Mouse (Mus musculus): ENCODE measurements around the gene Mad1l1. TPM values are rescaled to one million over a fixed set of nuclear protein-coding genes. Genes with fewer than 3 reads are reported as not detected.

Gene Mad1l1
- polyA plus RNA-seq, 1 experiment from 2014 or later = 20.5 TPM

DNA sequence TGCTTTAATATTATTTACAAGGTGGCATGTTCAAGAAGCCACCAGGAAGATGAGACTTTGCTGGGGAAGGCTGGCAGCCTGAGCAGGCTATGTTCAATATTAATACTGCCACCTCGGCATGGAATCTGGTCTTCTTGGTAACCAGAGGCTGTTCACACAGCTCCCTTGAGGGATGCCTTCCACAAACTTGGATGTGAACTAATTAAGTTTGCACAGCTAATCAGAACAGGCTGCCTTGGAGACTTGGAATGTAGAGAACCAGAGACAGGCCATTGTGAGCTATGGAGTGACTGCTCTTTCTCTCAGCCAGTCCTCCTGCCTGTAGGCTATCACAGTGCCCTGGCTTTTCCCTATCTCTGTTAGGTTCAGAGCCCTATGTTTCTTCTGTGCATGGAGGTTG is 278.4 kb downstream of the Mad1l1 start:
- H3K4me3 ChIP-seq (ENCODE audit: control insufficient read depth in 1 of 2, insufficient read depth in 1 of 2, low read depth in 1 of 2, low read length in 2 of 2) = no peak overlapping the region
- peaks cover 19% of the 10 kb centered on the region for H3K27me3 ChIP-seq (ENCODE audit: control insufficient read depth, insufficient read depth, low read length)
- H3K4me1 ChIP-seq (ENCODE audit: control insufficient read depth in 2 of 2, insufficient read depth in 2 of 2, low read length in 2 of 2) = peaks cover 12 to 13% of the 10 kb centered on the region in 2 experiments
- no peak for ATAC-seq (ENCODE audit: insufficient number of reproducible peaks, insufficient read depth, low FRiP score, low read depth)
- no peak overlapping the region for H3K27ac ChIP-seq (replicated peaks in 1 of 2; ENCODE audit: control insufficient read depth in 1 of 2, insufficient read depth in 1 of 2, low read depth in 2 of 2, low read length in 2 of 2)
- no peaks in the 10 kb centered on the region for H3K9me3 ChIP-seq (ENCODE audit: control insufficient read depth, low read length)
- no peak overlapping the region for H3K9ac ChIP-seq (ENCODE audit: low read length)
- 83% methylated on average over 1 of the region's 1 CpGs for WGBS
- H3K4me2 ChIP-seq (ENCODE audit: low read length) = no peak overlapping the region
- no peaks in the 10 kb centered on the region for H3K36me3 ChIP-seq (ENCODE audit: control insufficient read depth, insufficient read depth, low read length)

GRCm38 (mm10) chr5:140042002-140042611 is 279.2 kb downstream of the Mad1l1 start:
- Histone ChIP-seq H3K4me3 (ENCODE audit: control insufficient read depth in 1 of 2, insufficient read depth in 1 of 2, low read depth in 1 of 2, low read length in 2 of 2) (no peak overlapping the region), H3K36me3 (ENCODE audit: control insufficient read depth, insufficient read depth, low read length) (no peaks in the 10 kb centered on the region), H3K9ac (ENCODE audit: low read length) (no peak overlapping the region), H3K27ac (replicated peaks in 1 of 2; ENCODE audit: control insufficient read depth in 1 of 2, insufficient read depth in 1 of 2, low read depth in 2 of 2, low read length in 2 of 2) (no peak overlapping the region), H3K4me1 (ENCODE audit: control insufficient read depth in 2 of 2, insufficient read depth in 2 of 2, low read length in 2 of 2) (peaks cover 12 to 13% of the 10 kb centered on the region in 2 experiments), H3K9me3 (ENCODE audit: control insufficient read depth, low read length) (no peaks in the 10 kb centered on the region), H3K4me2 (ENCODE audit: low read length) (no peak overlapping the region), H3K27me3 (ENCODE audit: control insufficient read depth, insufficient read depth, low read length) (peaks cover 19% of the 10 kb centered on the region)
- ATAC-seq (ENCODE audit: insufficient number of reproducible peaks, insufficient read depth, low FRiP score, low read depth) = no peak
- 85% methylated on average over 3 of the region's 3 CpGs for WGBS

DNA sequence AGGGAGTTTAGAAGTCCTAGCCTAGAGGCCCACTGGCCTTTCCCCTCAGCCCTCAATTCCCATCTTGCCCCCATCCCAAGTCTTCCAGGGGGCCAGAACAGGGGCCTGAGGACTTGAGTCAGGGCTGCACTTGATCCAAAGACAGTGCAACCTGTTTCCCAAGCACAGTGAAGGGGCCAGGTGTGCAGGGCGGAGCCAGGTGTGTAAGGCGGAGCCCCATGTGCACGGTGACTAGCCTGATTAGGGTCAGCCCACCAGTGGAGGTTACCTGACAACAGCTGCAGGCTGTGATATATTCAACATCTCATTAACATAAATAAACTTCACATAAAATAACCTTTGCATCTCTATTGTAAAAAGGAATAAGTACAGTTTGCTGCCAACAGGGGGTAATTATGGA is 280.3 kb downstream of the Mad1l1 start:
- no peaks in the 10 kb centered on the region for H3K9me3 ChIP-seq (ENCODE audit: control insufficient read depth, low read length)
- no peak overlapping the region for H3K27ac ChIP-seq (replicated peaks in 1 of 2; ENCODE audit: control insufficient read depth in 1 of 2, insufficient read depth in 1 of 2, low read depth in 2 of 2, low read length in 2 of 2)
- peaks cover 19% of the 10 kb centered on the region for H3K27me3 ChIP-seq (ENCODE audit: control insufficient read depth, insufficient read depth, low read length)
- H3K4me3 ChIP-seq (ENCODE audit: control insufficient read depth in 1 of 2, insufficient read depth in 1 of 2, low read depth in 1 of 2, low read length in 2 of 2) = no peak overlapping the region
- ATAC-seq (ENCODE audit: insufficient number of reproducible peaks, insufficient read depth, low FRiP score, low read depth) = no peak
- peaks cover 6% of the 10 kb centered on the region in 2 experiments for H3K4me1 ChIP-seq (ENCODE audit: control insufficient read depth in 2 of 2, insufficient read depth in 2 of 2, low read length in 2 of 2)
- H3K4me2 ChIP-seq (ENCODE audit: low read length) = no peak overlapping the region
- H3K36me3 ChIP-seq (ENCODE audit: control insufficient read depth, insufficient read depth, low read length) = no peaks in the 10 kb centered on the region
- 89% methylated on average over 3 of the region's 3 CpGs for WGBS
- no peak overlapping the region for H3K9ac ChIP-seq (ENCODE audit: low read length)

DNA sequence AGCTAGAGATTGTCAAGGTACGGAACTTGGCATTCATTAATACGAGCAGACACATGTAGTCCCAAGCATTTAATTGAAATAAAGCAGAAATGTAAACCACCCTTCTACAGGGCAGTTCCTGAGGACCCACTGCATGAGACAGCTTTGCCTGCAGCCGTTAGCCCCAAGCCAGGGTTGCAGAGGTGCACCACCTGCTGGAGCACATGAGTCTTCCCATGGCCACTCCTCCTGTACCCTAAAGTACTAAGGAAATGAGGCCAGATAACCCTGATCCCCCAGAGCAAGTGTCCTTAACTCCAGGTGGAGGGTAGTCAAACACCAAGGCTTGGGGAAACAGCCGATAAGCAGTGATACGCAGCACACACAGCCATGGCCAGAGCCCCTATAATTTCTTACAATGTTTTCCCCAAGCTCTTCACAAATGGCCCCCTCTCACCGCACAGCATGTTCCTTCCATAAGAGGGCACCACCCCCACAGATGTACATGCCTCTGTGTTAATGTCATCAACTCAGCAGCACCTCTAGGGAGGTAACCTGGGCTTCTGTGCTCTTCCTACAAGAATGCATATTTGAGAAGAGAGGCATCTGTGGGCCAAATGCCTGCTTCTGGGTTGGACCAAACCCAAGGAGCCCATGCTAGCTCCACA is 283.6 kb downstream of the Mad1l1 start:
- Histone ChIP-seq H3K4me1 (ENCODE audit: control insufficient read depth in 2 of 2, insufficient read depth in 2 of 2, low read length in 2 of 2) (no peaks in the 10 kb centered on the region; a peak in 1 of 4 replicates), H3K4me2 (ENCODE audit: low read length) (no peak overlapping the region), H3K9me3 (ENCODE audit: control insufficient read depth, low read length) (no peaks in the 10 kb centered on the region), H3K9ac (ENCODE audit: low read length) (no peak overlapping the region), H3K27me3 (ENCODE audit: control insufficient read depth, insufficient read depth, low read length) (peaks cover 4% of the 10 kb centered on the region; the same call in 1 of the 2 replicates), H3K4me3 (ENCODE audit: control insufficient read depth in 1 of 2, insufficient read depth in 1 of 2, low read depth in 1 of 2, low read length in 2 of 2) (no peak overlapping the region), H3K27ac (replicated peaks in 1 of 2; ENCODE audit: control insufficient read depth in 1 of 2, insufficient read depth in 1 of 2, low read depth in 2 of 2, low read length in 2 of 2) (no peak overlapping the region), H3K36me3 (ENCODE audit: control insufficient read depth, insufficient read depth, low read length) (no peaks in the 10 kb centered on the region)
- ATAC-seq (ENCODE audit: insufficient number of reproducible peaks, insufficient read depth, low FRiP score, low read depth) = no peak
- WGBS = 85% methylated on average over 6 of the region's 6 CpGs

DNA sequence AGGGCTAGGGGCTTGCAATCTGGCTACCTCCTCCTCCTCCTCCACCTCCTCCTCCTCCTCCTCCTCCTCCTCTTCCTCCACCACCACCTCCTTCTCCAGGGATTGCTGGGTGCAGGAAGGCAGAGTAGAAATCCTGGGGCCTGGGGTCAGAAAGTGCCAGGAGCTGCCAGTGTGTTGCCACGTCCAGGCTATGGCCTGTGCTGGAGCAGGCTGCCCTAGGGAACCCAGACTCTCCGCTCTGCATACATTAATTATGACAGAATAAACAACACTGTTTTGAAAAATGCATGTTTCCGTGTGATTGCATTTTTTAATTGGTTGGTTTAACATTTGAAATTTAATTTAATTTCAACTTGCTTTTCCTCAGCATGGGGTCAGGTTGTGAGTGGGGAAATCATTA is 285.7 kb downstream of the Mad1l1 start:
- no peak for ATAC-seq (ENCODE audit: insufficient number of reproducible peaks, insufficient read depth, low FRiP score, low read depth)
- Histone ChIP-seq H3K36me3 (ENCODE audit: control insufficient read depth, insufficient read depth, low read length) (no peaks in the 10 kb centered on the region), H3K4me3 (ENCODE audit: control insufficient read depth in 1 of 2, insufficient read depth in 1 of 2, low read depth in 1 of 2, low read length in 2 of 2) (no peak overlapping the region), H3K27ac (replicated peaks in 1 of 2; ENCODE audit: control insufficient read depth in 1 of 2, insufficient read depth in 1 of 2, low read depth in 2 of 2, low read length in 2 of 2) (no peak overlapping the region), H3K4me2 (ENCODE audit: low read length) (no peak overlapping the region), H3K27me3 (ENCODE audit: control insufficient read depth, insufficient read depth, low read length) (no peaks in the 10 kb centered on the region), H3K9me3 (ENCODE audit: control insufficient read depth, low read length) (no peaks in the 10 kb centered on the region), H3K9ac (ENCODE audit: low read length) (no peak overlapping the region), H3K4me1 (ENCODE audit: control insufficient read depth in 2 of 2, insufficient read depth in 2 of 2, low read length in 2 of 2) (no peaks in the 10 kb centered on the region)
- 81% methylated on average over 3 of the region's 3 CpGs for WGBS

DNA sequence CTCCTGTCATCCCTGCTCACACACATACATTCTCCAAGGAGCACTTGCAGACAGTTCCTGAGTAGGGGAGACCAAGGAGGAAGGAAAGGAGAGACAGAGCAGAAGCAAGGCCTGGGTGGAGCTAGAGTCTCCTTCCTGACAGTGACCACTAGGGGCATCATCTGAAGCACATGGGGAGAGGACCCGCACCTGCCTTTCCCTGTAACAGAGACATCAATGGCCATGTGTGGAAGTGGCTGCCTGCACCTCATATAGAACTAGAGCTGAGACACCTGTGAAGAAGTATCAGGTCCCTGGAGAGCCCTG is 286.4 kb downstream of the Mad1l1 start:
- Histone ChIP-seq H3K4me2 (ENCODE audit: low read length) (no peak overlapping the region), H3K4me1 (ENCODE audit: control insufficient read depth in 2 of 2, insufficient read depth in 2 of 2, low read length in 2 of 2) (no peaks in the 10 kb centered on the region), H3K9ac (ENCODE audit: low read length) (no peak overlapping the region), H3K27ac (replicated peaks in 1 of 2; ENCODE audit: control insufficient read depth in 1 of 2, insufficient read depth in 1 of 2, low read depth in 2 of 2, low read length in 2 of 2) (no peak overlapping the region), H3K9me3 (ENCODE audit: control insufficient read depth, low read length) (no peaks in the 10 kb centered on the region), H3K27me3 (ENCODE audit: control insufficient read depth, insufficient read depth, low read length) (no peaks in the 10 kb centered on the region), H3K36me3 (ENCODE audit: control insufficient read depth, insufficient read depth, low read length) (no peaks in the 10 kb centered on the region), H3K4me3 (ENCODE audit: control insufficient read depth in 1 of 2, insufficient read depth in 1 of 2, low read depth in 1 of 2, low read length in 2 of 2) (no peak overlapping the region)
- 42% methylated on average over 1 of the region's 1 CpGs for WGBS
- ATAC-seq (ENCODE audit: insufficient number of reproducible peaks, insufficient read depth, low FRiP score, low read depth) = no peak

GRCm38 (mm10) chr5:140034300-140035024 is 286.9 kb downstream of the Mad1l1 start:
- no peaks in the 10 kb centered on the region for H3K36me3 ChIP-seq (ENCODE audit: control insufficient read depth, insufficient read depth, low read length)
- H3K9ac ChIP-seq (ENCODE audit: low read length) = no peak overlapping the region
- no peaks in the 10 kb centered on the region for H3K9me3 ChIP-seq (ENCODE audit: control insufficient read depth, low read length)
- no peaks in the 10 kb centered on the region for H3K27me3 ChIP-seq (ENCODE audit: control insufficient read depth, insufficient read depth, low read length)
- ATAC-seq (ENCODE audit: insufficient number of reproducible peaks, insufficient read depth, low FRiP score, low read depth) = no peak
- no peak overlapping the region for H3K27ac ChIP-seq (replicated peaks in 1 of 2; ENCODE audit: control insufficient read depth in 1 of 2, insufficient read depth in 1 of 2, low read depth in 2 of 2, low read length in 2 of 2)
- WGBS = 91% methylated on average over 5 of the region's 5 CpGs
- H3K4me3 ChIP-seq (ENCODE audit: control insufficient read depth in 1 of 2, insufficient read depth in 1 of 2, low read depth in 1 of 2, low read length in 2 of 2) = no peak overlapping the region
- H3K4me1 ChIP-seq (ENCODE audit: control insufficient read depth in 2 of 2, insufficient read depth in 2 of 2, low read length in 2 of 2) = no peaks in the 10 kb centered on the region
- no peak overlapping the region for H3K4me2 ChIP-seq (ENCODE audit: low read length)
